Mouse (Mus musculus) embryo, embryonic 11.5 days (tissue): Measurements from ENCODE around the gene Ttc9c.
"Not testable (repeated sequence)": the region's sequence is repeated elsewhere in the genome, so short reads cannot be mapped to it uniquely, and the experiment has no call there.

ENCODE experiments used
- DNase-seq: peaks from one replicate; pipeline ENCODE4 v3.0.0-alpha.2; 2012; ENCODE audit warnings: low read depth, low spot score

Ttc9c gene

DNA sequence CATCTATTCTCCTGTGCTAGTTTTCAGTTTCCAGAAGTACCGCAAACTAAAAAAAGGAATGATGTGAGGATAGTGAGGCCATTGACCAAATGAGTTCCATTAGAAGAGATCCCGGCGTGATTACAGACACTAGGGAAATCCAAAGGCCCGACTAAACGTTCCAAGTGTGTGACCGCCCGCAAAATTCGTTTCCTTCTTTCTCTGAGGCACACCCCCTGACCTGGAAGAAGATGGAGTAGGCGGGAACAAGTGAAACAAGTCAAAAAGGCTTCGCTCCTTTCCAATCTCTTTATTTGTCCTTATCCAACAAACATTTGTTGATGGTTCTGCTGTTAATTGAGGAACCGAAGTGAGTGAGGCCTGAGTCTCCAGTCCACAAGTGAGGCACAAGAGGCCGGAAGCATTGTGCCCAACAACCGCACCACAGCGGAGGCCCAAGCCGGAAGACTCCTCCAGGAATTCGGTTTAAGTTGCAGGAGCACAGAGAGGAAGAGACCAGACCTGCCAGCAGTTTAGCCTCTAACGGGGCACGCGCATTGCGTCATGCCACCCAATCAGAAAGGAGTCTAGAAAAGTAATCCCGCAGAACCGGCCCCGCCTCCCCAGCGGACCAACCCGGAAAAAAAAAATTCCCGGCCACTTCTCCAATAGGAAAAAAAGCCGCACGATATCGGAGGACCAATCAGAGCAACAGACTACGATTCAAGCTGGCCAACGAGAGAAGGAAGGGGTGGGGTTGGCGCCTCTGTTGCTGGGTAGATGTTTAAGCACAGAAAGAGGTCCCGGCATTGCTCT is at the start of gene Ttc9c:
Gene Ttc9c, minus strand, starts transcription at position 533 of the 795 bp plus-strand sequence.
- DNase-seq: peak; percentile 96

DNA sequence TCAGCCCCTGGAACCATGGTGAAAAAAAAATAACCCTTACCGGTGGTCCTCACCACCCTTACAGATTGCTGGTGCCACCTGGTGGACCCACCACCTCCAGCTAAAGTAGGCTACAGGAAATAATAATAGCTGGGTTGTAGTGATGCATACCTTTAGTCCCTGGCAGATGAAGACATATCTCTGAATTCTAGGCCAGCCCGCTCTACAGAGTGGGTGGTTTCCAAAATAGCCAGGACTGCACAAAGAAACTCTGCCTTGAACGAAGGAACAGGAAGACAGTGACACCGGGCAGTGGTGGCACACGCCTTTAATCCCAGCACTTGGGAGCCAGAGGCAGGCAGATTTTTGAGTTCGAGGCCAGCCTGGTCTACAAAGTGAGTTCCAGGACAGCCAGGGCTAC is 45.1 kb upstream of the Ttc9c start:
- no peak for DNase-seq

DNA sequence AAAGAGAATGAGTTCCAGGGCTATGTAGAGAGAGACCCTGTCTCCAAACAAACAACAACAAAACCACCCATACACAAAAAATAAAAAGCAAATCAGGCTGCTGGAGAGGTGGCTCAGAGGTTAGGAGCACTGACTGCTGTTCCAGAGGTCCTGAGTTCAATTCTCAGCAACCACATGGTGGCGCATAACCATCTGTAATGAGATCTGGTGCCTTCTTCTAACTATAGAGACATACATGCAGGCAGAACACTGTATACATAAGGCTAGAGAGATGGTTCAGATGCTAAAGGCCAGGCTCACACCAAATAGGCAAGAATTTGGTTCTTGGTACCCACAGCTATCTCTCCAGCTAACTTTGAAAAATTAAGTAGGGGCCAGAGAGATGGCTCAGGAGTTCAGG is 39.9 kb upstream of the Ttc9c start:
- DNase-seq: no peak

DNA sequence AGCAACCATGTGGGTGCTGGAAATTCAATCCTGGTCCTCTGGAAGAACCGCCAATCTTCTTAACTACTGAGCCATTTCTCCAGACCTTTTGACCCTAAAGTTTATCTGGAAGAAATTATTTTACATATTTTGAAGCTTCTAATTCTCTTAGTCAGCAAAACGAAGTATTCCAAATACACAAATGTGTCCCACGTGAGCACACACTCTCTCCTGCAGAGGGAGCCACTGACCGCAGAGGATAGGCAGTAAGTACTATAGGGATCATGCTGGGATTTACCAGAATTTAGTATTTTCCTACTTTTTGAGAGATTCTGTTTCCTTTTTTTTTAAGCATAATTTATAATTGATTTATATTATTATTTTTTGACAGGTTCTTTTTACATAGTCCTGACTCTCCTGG is 38.6 kb upstream of the Ttc9c start:
- DNase-seq: no peak

DNA sequence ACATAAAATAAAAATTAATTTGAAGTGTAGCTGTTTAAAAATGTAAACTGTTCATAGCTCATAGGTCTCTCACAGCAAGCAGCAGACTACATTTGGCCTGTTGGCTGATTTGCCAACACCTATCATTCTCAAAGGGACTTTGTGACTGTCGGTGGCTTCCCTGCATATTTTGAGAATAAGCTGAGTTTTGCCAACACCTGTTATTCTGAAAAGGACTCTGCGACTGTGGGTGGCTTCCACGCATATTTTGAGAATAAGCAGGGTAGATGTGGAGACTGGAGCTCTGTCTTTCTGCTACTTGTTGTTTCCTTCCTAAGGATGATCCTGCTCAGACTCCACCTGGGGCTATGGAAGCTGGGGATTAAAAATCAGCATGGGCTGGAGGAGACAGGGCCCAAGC is 34.0 kb upstream of the Ttc9c start:
- no peak for DNase-seq

DNA sequence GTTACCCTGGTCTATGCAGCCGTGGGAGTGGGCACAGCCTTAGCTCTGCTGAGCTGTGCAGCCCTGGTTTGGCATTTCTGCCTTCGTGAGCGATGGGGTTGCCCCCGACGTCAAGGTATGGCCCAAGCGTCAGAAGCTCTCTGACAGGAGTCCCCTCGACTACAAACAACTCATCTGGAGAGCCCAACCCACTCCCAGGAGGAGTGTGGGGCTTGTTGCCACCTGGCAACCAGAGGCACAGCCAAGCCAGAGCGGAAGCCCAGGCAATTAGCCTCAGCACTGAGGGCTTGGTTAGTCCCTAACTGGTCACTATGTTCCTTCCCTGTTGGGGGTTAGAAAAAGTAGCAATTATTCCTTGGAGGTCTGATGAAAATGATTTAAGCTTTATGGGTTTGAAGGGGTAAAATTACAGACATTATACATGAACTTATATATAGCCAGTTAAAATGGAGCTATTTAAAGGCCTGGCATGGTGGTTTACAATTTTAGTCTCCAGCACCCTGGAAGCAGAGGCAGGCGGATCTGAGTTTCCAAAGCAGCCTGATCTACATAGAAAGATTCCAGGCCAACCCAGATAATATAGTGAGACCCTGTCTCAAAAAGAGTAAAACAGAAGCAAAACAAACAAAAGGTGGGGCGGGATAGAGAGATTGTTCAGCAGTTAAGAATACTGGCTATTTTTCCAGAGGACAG is 33.2 kb upstream of the Ttc9c start:
- DNase-seq: no peak

DNA sequence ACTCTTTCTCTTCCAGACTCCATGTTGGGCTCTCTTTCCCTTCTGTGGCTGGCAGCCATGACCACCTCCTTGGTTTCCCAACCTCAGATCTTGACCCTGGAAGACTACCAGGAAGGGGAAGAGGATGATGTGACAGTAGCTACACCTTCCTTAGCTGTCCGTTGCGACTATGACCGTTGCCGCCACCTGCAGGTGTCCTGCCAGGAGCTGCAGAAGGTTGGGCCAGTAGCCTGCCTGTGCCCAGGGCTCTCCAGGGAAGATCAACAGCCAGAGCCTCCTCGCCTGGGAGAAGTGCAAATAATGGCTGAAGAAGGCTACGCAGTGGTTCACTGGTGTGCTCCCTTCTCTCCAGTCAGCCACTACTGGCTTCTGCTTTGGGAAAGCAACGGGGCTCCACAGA is 32.5 kb upstream of the Ttc9c start:
- no peak for DNase-seq

DNA sequence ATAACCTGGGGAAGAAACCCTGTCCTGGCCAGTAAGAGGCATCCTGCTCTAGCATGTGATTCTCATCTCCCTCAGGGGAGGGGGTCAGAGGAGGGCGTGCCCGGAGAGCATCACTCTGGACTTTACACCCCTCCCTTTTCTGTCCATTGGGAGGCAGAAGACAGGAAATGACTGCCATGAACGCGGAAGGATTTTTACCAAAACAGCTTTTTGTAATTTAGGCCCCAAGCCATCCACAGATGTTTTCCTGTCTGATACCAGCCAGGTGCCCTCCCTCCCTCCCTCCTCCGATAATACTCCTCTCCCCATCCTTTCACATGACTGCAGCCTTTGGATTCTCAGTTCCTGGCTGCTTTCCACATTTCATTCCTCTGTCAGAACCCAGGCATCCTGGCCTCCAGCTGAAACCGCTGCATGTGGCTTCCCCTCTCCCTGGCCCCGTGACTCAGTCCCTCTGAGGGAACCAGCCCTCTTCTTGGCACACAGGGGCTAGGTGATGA is 31.3 kb upstream of the Ttc9c start, which contains the start of gene Lrrn4cl:
Gene Lrrn4cl, plus strand, starts transcription at position 367 of the 500 bp plus-strand sequence.
- no peak for DNase-seq

DNA sequence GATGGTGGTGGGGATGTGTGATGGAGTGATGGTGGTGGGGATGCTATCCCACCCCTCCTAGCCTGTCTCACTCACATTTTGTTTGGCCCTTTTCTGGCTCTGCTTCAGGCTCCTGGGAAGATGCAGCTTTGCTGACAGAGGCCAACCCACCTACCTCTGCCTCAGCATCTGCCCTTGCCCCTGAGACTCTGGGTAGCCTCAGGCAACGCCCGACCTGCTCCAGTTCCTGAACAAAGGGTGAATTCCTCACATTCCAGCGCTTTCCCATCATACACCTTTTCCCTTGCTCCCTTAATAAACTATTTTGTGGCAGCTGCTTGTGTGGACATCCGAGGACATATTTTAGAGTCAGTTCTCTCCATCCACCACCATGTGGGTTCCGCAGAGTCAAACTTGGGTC is 29.2 kb upstream of the Ttc9c start:
- DNase-seq: no peak

DNA sequence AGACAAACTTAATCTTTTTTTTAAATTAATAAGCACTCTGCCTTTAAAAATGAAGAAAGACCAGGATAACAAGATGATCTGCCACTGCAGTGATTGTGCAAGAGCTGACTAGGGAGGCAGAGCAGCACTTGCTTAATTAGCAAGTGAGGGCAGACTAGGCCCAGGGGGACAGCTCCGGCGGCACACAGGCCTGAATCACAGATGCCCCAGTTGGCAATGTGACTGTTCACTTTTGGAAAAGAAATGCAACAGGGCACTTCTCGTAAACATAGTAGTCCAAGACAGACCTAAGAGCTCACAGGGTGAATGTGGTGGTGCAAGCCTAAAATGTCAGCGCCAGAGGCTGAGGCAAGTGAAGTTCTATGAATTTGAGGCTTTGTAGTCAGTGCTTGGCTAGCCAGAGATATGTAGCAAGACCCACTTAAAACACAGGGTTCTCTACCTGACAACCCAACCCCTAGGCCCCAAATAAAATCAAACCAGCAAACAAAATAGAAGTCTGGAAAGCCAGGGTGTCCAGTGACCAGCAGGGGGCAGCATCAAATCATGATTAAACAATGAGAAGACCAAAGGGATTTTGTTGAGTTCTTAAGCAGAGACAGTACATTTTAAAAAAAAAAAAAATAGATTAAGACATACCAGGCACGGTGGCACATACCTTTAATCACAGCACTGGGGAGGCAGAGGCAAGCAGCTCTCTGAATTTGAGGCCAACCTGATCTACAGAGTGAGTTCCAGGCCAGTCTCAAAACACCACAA is 25.4 kb upstream of the Ttc9c start:
- DNase-seq: no peak

DNA sequence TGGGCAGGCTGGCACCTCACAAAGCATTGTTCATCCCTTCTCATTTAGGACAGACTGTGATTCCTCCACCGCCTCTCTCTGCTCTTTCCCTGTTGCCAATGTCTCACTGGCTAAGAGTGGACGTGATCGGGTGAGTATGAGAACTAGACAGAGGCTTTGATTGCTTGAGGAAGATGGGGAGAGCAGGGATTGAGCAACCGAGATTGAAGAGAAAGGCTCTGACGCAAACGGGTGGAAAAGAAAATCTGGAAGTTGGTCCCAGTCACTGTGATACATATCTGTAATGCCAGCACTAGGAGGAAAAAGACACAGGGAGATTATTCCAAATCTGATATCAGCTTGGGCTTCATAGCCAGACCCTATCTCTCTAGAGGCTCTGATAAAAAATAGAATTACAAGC is 23.8 kb upstream of the Ttc9c start:
- no peak for DNase-seq

DNA sequence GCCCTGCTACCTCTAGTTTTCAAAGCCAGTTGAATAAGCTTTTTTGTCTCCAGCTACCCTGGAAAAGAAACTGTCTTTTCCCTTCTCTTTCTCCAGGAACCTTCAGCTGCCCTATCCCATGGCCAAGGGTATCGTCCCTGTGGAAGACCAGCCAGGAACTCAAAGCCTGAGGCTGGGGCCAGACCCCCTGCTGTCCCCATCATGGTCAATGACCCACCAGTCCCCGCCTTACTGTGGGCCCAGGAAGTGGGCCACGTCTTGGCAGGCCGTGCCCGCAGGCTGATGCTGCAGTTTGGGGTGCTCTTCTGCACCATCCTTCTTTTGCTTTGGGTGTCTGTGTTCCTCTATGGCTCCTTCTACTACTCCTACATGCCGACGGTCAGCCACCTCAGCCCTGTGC is 21.9 kb upstream of the Ttc9c start:
- no peak for DNase-seq

DNA sequence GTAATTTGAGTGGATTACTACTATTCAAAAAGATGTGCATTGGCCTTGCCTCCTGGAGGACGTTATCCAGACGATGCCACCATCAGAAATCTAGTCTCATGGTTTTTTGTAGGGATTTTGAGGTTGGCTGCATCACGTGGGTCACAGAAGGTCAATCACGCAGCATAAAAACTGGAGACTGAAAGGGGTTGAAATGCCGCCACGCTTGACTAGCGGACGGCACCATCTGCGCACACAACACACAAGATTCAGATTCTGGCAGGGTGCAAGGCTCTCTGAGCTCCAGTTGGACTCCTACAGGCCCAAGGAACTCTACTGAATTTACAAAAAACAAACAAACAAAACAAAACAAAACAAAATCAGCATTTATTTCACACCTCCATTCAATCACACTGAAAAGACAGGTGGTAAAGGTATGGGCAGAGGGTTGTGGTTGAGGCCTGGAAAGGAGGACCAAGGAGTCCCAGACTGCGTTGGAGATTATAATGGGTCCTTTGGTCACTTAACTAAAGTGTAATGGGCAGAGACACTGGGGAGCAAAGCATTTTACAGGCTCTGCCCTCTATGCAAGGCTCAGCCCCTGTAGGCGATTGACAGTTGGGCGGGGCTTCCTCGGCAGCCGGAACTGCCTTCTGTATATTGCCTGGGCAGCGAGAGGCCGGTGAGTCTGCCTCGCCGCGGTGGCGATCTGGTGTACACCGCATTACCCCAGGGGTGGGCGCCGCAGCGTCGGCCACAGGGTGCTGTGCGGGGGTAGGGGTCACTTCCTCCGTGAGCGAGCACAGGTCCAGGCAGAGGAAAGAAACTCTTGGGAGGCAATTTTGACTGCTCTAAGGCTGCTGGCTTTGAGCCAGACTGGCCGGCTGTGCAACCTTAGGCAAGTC is 21.0 kb upstream of the Ttc9c start:
- DNase-seq: no peak

DNA sequence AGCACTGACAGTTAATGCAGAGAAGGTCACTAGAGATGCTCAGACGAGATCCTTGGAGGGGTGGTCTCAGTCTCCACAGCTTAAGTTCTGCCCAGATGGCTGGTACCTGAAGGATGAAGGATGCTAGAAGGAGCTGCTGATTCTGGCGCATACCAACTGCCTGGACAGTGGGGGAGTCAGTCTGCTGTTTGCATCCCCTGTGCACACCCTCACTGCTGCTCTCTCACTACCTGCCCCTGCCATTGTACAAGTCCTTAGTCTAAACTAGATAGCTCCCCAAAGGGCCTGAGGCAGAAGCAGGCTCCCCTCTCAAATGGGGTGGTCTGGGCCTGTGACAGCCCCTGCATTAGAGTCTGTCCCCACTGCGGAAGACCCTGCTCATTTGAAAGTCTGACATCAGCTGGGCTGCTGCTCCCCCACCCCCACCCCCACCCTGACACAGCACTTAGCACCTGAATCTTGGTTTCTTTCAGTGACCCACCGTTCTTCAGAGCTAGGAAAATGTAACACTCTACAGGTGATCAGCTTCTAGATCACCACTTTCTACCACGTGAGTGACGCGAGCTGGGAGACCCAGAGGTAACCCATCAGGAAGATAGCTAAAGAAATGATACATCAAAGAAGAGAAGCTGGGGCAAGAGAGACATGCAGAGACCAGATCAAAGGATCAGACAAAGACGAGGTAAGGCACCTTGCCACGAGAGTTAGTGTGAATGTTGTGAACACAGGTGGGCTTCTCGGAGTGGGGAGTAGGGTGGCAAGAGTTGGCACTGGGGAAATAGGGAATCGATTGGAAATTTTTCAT is 20.2 kb upstream of the Ttc9c start, which contains the start of gene Gng3:
Gene Gng3, minus strand, starts transcription at position 92 of the 805 bp plus-strand sequence.
- DNase-seq: no peak

DNA sequence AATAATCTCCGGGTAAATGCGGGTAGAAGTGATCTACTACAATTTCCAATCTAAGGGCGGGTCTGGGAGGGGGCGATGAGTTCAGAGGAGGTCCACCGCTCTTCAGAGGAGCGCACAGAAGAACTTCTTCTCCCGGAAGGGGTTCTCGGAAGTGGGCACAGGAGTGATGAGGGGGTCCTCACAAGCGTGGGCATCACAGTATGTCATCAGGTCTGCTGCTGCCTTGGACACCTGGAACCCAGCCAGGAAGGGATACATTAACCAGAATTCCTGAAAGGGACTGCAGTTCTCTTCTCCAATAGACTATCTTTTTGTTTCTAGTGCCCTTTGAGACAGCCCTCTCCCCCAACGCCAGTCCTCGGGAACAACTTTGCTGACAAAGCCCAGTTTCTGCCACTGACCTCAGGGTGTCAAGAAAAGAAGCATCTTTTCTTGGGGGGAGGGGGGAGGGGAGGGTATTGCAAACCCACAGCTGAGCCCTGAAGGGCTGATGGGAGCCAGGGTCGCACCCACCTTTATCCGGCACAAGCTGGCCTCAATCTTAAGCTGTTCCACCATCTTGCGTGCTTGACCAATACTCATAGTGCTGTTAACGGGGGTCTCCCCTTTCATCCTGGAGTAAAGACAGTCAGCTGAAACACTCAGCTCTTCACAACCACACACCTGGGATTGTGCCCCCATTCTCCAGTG is 19.1 kb upstream of the Ttc9c start:
- DNase-seq: no peak

DNA sequence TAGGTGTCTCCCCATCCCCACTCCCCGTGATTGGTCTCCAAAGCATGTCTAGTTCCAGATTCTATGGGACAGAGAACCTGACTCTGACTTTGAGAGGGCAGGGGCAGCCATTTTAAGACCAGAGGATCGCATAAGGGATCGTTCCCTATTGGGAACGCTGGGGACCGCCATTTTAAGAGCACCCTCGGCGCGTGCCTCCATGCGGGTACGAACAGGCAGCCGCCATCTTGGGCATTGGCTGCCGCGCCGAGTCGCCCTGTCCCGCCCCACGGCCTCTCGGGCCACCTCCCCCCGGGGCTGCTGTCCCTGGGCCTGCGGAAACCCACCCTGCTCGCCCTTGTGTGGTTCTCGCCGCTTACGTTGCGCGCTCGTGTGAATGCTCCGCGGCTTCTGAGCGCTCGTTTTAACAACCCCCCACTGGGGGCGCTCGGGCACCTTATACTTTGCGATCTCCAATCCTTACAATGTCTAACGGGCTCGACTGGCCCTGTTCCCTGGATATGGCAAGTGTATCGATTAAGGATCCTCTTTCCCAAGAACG is 18.2 kb upstream of the Ttc9c start, which contains the start of gene Bscl2:
Gene Bscl2, plus strand, starts transcription at position 217 of the 541 bp plus-strand sequence.
- DNase-seq: no peak

DNA sequence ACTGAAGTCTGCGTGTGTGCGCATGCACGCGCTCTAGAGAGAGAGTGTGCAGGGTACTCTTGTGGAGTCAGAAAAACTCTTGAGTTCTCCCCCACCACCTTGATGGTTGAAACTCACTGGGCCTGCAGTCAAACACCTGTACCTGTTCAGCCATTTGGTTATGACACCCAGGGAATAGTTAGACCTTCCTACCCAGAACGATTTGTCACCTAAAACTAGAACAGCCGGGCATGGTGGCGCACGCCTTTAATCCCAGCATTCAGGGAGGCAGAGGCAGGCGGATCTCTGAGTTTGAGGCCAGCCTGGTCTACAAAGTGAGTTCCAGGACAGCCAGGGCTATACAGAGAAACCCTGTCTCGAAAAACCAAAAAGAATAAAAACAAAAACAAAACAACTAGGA is 17.2 kb upstream of the Ttc9c start:
- DNase-seq: not testable (repeated sequence)

DNA sequence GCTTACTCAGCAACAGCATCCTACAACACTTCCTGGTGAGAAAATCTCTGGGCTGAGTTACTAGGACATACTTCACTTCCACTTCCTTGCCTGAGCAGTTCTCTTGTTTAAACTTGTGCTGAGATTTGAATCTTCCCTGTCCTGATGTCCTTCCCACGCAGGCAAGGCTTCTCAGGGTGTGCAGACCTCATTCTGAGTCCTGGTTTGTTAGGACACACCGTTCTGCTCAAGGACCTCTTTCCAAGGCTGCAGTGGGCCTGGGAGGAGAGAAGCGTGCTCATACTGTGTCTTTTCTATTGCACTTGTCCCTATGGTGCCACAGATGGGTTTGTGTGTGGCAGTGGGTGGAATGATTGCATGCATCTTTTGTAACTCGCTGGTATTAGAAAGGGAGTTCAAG is 13.8 kb upstream of the Ttc9c start:
- no peak for DNase-seq

DNA sequence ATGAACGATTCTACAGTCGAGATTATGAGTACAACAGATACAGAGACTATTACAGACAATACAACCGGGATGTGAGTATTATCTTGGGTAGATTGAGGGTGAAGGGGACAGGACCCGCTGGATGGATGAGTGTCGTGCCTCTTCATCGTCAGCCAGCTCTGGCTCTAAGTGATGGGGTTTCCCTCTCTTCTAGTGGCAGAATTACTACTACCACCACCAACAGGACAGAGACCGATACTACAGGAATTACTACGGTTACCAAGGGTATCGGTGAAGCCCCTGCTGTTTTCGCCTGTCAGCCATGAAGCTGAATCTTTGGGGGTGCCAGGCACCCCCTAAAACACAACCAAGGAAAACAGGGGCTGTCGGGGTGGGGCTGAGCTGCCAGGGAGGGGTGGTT is 12.1 kb upstream of the Ttc9c start:
- no peak for DNase-seq
